Mouse (Mus musculus) spleen, embryonic (tissue): ENCODE results near the gene Cplx3.

ENCODE experiments used
- CTCF ChIA-PET: fragments of 350-600 bp; sonication (Branson Sonifier 250); formaldehyde crosslinking; loops from one replicate; lab custom pipeline; 2022; lab: Charles Lee

Cplx3 gene

DNA sequence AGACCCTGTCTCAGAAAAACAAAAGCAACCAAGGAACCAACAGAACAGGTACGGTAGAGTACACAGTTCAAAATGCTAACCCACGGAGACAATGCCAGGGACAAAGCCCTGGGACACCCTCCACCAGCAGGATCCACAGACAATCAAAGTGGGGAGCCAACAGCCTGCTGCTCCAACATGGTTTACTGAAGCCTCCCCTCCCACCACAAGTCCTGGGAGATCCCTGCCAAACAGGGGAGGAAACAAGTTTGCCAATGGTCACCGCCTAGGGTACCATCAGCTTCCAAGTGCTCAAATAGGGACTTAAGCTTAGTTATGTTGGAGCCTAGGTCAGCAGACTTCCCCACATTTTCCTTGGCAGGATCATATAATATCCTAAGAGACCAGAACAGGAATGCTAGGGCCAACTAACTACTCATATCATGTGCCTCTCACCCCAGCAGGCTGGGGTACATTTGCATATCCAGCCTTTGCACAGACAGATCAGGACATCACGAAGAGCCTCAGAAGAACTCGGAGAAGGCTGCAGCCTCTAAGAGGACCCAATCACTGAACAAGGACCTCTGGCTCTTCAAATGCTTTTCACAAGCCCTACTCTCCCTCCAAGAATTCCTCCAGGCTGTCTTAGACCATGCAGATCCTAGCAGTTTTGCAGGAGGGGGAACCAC lies 33.7 kb upstream of the Cplx3 start:
- CTCF ChIA-PET = interaction anchor here (0.6 to 1.3 kb wide), 4 partner anchors 8 to 115 kb away, joined by 3 to 7 read pairs (median 4); partner anchors contain the start of gene Csk

DNA sequence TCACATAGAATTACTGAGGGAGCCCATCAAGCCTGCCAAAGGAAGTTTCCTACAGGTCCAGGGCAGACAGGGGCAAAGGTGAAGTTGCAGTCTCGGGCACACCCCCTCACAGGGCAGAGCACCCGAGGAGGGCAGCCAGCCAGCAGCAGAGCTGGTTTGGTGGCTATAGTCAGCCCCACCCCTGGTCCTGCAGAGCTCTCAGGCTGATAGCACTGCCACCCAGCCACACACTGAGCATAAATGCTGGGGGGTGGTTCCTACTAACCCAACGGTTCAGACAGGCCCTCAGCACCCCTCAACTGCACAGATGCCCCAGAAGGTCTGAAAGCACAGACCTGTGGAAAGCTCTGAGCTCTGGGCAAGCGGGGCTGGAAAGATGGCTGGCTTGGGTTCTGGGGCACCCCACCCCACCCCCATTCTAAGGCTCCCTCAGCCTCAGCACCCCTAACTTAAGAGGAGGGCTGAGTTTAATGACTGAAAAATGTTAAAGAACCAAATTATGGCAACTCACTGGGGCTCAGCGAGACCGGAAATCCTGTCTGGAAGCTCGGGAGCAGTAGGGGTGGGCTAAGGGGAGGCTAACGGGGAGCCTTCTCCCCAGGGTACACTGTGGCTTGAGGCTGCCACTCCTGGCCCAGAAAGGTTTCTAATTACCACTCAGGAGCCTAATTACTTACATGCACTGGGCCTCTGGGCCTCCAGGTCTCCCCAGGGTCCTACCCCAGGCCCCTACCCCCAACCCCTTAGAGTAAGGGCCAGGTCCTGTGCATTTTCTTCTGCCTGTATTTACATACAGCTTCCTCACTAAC lies 32.8 kb upstream of the Cplx3 start:
- CTCF ChIA-PET = interaction anchor here (0.6 to 1.3 kb wide), 5 partner anchors 13 to 49 kb away, joined by 3 to 7 read pairs (median 4); partner anchors contain the start of gene Csk

DNA sequence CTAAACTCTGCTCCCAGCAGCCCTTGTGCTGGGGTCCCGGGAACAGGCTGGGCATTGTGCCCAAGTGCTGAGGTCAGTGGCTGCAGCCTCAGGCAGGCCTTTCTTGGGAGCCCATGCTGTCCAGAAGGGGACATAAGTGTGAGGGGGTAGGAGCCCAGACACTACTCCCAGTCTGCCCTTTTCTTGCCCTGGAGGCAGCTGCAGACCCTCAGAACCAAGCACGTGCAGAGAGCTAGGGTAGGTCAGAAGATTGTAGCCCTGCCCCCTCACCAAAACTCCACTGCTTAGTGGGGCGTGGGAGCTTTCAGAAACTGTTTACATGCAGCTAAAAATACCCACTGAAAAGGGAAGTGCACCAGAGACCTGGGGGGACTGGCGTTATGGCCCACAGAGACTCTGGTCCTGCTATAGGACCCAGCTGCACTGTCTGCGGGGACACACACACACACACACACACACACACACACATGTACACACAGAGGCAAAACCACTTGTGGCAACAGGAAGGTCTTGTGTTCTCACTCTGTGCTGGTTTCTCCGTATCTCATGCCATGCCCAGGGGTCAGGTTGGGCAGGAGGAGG lies 31.8 kb upstream of the Cplx3 start:
- CTCF ChIA-PET = interaction anchor here (0.6 to 1.1 kb wide), 5 partner anchors 8 to 48 kb away, joined by 3 to 10 read pairs (median 3); no protein-coding TSS in a partner anchor

DNA sequence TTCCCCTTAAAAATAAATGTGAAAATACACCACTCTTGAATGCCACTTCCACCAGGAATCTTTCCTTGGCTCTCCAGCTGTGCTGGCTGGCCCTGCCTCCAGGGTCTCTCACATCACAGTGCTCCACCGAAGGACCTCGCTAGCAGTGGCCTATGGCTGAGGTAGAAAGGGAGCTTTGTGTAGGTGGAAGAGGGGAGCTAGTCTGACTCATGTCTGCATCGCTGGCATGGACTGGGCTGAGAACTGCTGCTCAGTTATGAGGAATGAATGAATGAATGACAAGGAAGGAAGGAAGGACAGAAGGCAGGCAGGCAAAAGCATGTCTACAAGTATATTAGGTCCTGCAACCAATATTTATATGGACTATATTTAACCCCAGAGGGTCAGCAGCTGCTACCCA lies 31.2 kb upstream of the Cplx3 start:
- CTCF ChIA-PET = interaction anchor here (0.6 to 1.0 kb wide), 3 partner anchors 8 to 11 kb away, joined by 3 to 10 read pairs (median 3); no protein-coding TSS in a partner anchor

DNA sequence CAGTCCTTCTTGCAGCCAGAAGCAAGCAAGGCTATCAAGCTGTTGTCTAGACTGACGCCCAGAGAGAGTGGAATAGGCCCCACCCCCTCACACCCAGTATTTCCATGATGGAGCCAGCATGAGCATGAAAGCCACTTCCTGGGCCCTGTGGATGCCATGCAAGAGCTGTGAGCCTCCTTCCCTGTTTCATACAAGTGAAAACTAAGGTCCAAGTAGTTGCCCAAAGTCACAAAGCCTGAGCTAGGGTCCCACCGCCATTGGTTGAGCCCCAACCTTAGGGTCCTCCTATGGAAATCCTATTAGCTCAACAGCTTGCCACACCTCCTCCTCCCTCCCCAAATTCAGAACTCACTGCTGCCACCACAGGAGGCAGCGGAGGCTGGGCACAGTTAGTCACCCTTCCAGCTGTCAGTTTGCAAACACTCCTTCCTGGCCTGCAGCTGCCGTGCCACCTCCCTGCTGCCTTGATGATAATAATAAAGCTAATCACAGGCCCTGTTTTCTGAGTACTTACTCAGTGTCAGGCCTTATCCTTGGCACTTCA lies 27.5 kb upstream of the Cplx3 start:
- CTCF ChIA-PET = interaction anchor here (0.8 to 1.2 kb wide), 3 partner anchors 11 to 25 kb away, joined by 3 to 5 read pairs (median 4); no protein-coding TSS in a partner anchor

DNA sequence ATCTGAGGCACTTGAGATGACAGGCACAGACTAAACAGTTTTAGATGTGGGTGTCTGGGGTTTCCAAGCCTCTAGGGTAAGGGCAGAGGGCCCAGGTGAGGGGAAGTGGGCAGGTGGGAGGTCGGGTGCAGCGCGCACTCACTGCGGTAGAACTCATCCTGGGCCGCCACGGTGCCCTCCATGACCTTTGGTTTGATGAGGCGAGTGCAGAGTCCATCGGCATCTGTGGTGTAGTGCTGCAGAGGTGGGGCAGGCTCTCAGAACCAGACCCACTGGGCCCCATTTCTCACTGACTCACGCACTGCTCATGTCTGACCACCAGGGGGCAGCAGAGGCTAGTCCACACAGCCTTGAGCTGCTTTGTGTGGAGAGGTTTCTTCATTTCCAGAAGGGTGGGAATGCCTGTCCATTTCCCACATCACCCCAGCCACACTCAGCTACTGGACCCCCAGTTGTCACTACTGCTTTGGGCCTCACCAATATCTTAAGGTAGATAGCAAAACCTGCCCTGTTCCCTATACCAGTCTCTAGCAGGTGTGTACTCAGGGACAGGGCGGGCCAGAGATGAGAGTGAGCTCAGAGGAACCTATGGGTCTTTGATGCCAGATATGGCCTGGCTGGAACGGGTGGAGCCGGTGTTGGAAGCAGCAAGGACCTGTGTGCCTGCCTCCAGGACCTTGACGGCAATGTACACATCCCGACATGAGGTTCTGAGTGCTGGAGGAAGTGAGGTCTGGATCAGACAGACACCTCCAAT lies 23.2 kb upstream of the Cplx3 start:
- CTCF ChIA-PET = interaction anchor here (0.9 to 3.4 kb wide), 4 partner anchors 8 to 26 kb away, joined by 3 to 17 read pairs (median 6); partner anchors contain the start of gene Csk

DNA sequence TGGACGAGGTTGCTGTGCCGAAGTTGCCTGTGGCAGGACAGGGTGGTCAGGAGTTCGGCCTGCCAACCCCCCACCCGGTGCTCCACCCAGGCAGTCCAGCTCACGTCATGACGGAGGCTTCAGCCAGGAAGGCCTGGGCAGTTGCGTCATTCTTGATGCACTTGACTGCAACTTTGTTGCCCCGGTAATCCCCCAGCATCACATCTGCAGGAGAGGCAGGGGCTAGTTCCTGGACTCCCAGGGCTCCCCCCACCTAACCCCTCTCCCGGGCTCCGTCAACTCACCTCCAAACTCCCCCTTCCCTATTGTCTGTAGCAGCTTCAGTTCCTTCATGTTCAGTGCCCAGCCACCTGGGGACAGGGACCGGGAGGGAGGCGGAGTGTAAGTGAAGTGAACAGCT lies 22.6 kb upstream of the Cplx3 start:
- CTCF ChIA-PET = interaction anchor here (0.7 to 3.4 kb wide), 4 partner anchors 9 to 27 kb away, joined by 3 to 17 read pairs (median 6); partner anchors contain the start of gene Csk

DNA sequence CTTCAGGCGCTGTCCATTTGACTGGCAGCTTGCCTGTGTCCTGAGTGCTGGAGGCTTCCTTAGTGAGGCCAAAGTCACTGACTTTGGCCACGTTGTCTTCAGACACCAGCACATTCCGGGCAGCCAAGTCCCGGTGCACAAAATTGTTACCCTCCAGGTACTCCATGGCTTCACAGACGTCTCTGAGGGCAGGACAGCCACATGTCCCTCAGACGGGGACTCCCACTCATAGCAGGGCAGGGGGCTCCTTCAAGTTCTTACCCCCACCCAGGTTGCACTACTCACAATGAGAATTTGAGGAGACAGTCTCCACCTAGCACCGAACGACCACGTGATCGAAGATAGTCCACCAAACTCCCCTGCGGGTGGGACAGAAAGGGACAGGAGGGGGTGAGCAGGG lies 21.8 kb upstream of the Cplx3 start:
- CTCF ChIA-PET = interaction anchor here (0.7 to 3.4 kb wide), 2 partner anchors 16 to 28 kb away, joined by 3 to 17 read pairs; no protein-coding TSS in a partner anchor

DNA sequence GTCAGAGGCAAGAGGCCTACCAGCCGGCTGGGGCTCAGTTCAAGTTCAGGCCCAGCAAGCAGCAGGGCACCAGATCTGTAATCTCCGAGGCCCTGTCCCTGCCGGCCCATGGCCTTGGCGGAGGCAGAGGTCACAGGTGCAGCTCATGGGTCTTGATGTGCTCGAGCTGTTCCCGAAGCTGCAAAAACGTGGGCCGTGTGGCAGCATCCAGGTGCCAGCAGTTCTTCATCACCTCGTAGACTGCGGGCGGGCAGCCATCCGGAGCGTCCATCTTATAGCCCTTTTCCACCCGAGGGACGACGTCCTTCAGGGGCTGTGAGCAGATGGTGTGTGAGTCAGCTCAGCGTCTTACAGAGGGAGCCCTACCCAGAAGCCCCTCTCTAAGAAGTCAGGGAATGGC lies 21.1 kb upstream of the Cplx3 start:
- CTCF ChIA-PET = interaction anchor here (0.5 kb wide), 1 partner anchor 41 kb away, joined by 6 read pairs; no protein-coding TSS in a partner anchor

DNA sequence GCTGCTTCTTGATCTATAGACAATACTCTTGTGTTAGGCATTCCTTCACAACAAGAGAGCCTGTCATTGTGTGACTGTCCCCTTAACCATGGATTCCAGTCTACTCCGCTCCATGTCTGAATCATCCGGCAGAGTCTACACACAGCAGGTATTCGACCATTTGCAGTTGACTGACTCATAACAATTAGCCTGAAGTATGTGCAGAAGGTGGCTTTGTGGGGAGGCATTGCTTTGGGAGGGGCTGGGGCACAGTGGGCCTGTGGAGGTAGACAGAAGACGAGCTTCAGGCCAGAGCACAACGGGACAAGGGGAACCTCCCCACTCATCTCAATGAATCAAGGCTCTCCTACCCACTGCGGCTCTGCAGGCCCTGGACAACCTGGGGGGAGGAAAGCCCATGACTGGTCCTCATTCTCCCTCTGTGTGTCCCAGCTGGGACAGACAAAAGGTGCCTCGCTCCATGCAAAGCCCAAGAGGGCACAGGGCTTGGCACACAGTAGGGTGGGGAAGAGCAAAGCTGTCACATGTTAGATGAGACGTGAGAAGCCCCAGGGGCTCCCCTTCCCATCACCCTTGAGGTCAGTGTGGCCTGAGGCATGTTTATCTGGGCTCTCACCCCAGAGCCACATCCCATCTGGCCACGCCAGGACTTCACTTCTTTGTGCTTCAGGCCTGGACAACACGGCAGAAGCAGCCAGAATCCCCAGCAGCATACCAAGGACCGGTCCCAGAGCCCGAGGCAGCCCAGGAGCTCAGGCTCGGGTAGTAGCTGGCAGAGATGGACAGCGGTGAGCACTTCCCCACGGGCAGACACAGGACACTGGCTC lies 19.8 kb upstream of the Cplx3 start:
- CTCF ChIA-PET = no interaction called here

DNA sequence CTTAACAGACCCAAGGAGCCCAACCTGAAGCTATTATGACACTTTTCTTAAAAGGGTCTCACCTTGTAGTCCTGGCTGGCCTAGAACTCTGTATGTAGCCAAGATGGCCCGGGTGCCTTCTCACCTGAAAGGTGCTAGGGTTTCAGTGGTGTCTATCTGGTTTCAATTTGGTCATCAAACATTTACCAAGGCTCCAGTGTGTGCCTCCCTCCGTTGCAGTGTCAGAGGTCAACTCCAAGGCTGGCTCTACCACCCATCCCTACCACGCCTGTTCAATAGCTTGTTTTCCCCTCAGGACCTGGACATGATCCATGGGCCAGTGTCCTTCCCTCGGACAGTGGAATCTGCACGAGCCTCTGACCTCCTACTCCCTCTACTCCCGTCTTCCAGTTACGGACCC lies 18.2 kb upstream of the Cplx3 start:
- CTCF ChIA-PET = interaction anchor here (0.7 kb wide), 2 partner anchors 28 to 29 kb away, joined by 3 read pairs; partner anchors contain the start of gene Csk

DNA sequence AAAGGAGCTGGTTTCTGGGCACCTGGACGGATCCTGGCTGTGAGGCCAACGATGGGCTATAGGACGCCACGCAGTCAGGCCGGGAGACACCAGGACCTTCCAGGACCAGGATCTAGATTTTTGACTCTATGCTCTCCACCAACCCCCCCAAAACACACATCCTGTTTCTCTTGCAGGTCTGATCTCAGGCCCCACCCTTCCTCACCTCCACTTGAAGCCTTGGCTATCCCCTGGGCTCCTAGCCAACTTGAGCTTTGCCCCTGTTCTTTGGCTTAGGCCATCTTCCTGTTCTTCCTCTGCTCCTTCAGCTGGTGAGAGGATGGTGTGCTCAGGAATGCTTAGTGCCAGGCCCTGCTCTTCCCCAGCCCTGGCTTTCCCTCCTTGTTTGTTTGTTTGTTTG lies 14.6 kb upstream of the Cplx3 start, which contains the start of gene Lman1l:
Gene Lman1l, minus strand, starts transcription at position 101 of the 400 bp plus-strand sequence.
- CTCF ChIA-PET = interaction anchor here (0.6 to 0.7 kb wide), 3 partner anchors 16 to 464 kb away, joined by 3 to 6 read pairs (median 3); no protein-coding TSS in a partner anchor

DNA sequence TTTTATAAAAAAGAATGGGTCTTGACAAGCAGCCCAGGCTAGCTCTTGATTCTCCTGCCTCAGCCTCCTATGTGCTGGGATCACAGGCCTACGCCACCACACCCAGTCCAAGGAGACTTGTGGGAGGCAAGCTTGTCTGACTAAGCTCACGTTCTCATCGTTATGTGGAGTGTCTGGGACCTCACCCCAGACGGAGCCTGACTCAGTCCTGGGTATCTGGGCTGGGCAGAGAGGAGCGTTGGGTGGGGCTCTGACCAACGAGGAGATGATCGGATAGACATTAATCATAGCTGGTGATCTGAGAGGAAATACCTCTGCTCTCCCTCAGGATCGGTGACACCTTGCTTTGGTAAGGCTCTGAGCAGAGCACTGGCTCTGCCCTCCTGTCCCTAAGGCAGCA lies 12.8 kb upstream of the Cplx3 start:
- CTCF ChIA-PET = no interaction called here

DNA sequence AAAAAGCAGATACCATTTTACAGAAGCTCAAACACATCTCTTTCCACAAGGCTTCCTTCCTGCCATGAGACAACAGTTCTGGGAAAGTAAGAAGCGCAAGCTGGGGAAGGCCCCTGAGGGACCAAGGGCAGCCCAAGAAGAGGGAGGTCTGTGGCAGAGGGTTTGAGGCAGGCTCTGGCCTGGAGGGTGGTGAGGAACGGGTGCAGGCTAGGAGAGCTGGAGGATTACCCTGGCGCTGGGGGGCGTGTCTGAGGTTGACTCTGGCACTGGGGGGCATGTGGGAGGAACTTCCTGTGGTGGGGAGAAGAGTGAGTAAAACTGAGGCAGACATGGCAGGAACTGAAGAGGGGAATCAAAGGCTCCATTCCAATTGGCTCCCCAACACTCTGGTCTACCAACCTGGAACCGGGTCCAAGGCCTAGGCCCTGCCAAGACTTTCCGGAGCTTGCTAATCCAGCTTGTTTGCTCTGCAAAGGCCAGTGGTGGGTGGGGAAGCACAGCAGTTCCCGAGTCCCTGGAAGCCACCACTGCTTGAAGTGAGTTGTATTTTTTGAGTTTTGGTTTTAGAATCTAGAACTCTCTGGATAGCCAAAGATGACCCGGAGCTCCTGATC lies 11.6 kb upstream of the Cplx3 start:
- CTCF ChIA-PET = interaction anchor here (0.6 kb wide), 1 partner anchor 353 kb away, joined by 3 read pairs; no protein-coding TSS in a partner anchor

DNA sequence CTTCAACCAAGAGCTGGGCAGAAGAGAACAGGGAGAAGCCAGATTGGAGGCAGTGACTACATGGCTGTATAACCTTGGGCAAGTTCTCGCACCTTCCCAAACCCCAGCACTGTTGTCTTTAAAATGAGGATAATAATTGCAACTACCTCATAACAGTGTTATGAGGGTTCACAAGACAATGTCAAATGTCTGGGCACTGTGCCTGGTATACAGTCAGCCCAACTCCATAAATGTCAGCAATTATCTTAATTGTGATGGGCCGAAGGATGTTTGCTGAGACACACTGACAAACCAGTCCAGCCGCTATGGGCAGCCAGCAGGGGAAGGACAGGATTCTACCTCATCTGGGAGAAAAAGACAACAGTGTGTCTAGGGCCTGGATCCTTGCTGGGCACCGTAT lies 8.7 kb upstream of the Cplx3 start:
- CTCF ChIA-PET = no interaction called here

DNA sequence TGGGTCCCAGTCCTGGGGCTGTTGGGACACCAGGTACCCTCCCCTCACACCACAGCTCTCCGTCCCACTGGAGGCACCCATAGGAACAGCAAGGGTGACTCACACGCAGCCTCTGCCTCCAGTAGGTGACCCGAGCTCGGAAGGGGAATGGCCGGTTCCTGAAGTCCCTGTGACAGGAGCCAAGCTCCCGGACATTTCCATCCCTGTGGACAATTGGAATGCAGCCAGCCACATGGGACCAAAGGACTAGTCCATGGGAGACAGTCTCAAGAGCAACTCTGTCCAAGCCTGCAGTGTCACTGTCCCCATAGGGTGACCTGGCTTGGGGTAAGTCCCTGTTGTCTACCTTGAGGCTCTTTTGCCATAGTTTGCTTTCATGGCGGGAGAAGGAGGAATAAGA lies 7.9 kb upstream of the Cplx3 start:
- CTCF ChIA-PET = no interaction called here

DNA sequence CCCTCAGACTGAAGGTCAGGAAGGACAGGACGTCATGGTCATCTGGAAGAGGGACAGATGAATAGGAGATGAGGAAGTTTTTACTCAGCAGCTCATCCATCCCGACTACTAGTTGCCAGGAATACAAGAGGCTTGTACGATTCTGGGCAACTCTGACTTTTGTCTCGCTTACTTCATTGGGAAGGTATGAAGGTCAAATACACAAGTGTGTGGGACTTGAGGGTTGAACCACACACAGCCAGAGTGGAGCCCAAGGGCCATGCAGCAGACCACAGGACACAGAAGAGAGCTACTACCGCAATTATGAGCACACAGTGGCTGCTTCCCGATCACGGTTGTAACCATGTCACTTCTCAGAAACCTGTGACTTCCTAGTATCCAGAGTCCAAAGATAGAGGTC lies 6.5 kb upstream of the Cplx3 start:
- CTCF ChIA-PET = no interaction called here

DNA sequence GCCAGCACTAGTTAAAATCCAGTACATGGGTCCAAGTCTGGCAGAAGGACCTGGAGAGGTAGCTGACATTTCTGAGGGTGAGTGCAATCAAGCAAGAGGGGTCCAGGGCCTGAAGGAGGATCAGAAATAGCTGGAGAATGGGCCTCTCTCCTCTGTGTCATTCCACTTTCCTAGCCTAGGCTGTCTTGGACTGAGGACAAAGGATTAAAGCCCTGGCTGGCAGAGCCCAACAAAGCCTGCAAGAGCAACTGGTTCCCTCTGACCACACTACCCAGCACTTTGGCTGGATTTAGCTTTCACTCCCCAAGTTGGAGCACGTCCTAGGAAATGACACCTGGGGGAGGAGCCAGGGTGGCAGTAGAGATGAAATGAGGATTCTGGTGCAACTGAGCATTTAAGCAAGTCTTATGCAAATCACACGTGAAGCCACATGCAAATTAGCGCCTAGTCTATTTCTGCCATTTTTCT lies 4.3 kb upstream of the Cplx3 start:
- CTCF ChIA-PET = no interaction called here

DNA sequence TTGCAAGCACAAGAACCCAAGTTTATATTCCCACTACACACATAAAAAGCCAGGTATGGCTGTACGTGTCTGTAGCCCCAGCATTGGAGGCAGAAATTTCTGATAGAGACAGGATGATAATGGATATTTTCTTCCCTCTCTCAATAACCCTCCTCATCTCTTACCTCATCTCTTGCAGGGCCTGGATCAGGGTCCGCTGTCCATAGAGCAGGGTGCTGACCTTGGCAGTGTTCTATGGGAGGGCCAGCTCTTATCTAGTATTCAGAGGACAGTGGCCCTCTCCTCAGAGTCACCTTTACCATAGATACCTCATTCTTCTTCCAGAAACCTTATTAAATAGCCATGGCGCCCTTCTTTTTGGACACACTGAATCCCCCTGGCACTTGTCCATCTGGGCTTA lies 3.7 kb upstream of the Cplx3 start:
- CTCF ChIA-PET = no interaction called here
